Mouse (Mus musculus) left cerebral cortex, postnatal 14 days (tissue): ENCODE data around the gene Irx1. TPM values are rescaled to one million over a fixed set of nuclear protein-coding genes. Genes with fewer than 3 reads are reported as not detected.

ENCODE experiments used
- DNase-seq, 2 experiments: peaks; one replicate each; pipeline ENCODE4 v3.0.0; 2021 to 2022; ENCODE audit warnings: low spot score in 2 of 2, mixed read lengths in 1 of 2
- intact Hi-C: fragments of 180-260 bp; cut with DNase I; formaldehyde crosslinking; loops from one replicate; pipeline ENCODE4 v1.15.1; 2025
- long read RNA-seq, 2 experiments: library from polyadenylated mRNA; stranded (forward); transcript quantifications; one replicate each; pipeline ENCODE4 v2.0.0; 2021
- total RNA-seq, 2 experiments: library from RNA; stranded (reverse); gene quantifications; 2 replicates each; pipeline ENCODE4 v1.2.3; 2021

Gene Irx1
- total RNA-seq, result 1 to 10 TPM in 1 of 2 experiments, under 1 TPM in 1; 0.68 to 1.2 TPM
- long read RNA-seq, experiment 1, result 0 reads
- long read RNA-seq, experiment 2, result 0 reads

DNA sequence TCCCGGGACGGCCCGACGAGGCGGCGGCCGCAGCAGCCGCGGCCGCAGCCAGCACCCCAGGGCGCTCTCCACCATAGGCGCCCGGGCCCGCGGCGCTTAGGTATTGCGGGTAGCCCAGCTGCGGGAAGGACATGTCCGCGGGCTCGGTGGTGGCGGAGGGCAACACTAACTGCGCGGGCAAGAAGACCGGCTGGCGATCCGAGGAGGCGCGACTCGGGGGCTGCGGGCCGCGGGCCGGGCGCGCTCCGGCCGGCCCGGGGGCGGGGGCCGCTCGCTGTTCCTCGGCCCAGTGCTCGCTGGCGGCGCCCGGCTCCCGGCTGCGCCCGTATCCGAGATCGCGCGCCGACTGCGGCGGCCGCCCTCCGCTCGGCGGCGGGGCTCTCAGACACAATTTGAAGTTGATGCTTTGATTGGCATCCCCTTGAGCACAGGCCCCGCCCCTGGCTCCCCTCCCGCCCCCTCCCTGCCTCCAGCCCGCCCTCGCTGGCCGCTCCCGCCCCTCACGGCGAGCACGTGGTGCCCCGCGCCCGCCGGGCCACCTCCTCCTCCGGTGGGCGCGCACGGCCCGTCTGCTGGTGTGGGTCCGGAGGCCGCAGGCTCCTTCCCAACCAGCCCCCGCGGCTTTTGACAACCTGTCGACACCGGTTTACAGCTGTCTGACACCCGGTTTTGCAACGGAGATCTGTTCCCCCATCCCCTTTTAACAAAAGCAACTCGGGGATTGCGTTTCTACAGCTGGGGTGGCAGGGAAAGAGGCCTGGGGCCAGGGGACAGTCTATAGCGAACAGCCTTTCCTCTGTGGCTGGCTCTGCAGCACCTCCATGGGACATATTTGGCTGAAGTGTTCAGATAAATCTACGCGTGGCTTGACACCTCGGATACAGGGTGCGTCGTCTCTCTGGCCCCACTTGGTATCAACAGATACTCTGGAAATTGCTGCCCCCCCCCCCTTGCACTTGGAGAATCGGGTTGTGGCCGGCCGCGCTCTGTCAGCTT is at the start of gene Irx1:
Irx1 (minus strand) TSS at position 368 of the 996 bp plus-strand sequence.
- intact Hi-C loops, result loop anchor here (5.0 kb wide), 1 partner anchor 664 kb away; the partner anchor contains the start of gene Irx2
- no peak for DNase-seq

DNA sequence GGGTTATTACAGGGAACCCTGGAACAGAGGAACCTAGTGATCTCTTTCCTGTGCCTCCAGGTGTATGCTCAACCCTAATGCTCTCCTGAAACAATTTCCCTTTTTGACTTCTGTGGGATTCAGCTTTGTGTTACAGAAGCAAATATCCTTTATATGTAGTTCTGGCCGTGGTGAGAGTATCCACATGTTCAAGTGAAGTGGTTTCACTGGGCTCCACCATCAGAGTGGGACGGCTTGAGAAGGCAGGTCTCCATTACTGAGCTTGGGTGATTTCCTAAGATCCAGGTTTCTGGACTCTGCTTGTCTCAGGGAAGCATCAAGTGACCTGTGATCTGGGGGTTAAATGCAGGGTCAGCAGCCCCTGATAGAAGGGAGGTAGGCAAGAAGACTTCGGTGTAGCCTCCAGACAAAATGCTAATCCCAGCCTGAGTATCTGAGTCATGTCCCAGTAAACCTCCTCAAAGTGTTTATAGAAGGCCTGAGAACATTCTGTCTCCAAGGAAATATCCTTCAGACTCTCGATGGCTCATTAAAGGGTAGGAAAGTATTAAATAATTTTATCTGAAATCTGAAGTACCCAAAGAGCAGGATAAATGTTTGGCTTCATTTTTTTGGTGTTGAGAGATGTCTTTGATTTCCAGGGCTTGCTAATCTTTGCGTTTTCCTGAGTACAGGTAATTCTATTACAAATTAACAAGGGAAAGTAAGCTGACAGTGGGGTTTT is 16.6 kb upstream of the Irx1 start:
- intact Hi-C loops, result no loop called here
- DNase-seq, result no peak

DNA sequence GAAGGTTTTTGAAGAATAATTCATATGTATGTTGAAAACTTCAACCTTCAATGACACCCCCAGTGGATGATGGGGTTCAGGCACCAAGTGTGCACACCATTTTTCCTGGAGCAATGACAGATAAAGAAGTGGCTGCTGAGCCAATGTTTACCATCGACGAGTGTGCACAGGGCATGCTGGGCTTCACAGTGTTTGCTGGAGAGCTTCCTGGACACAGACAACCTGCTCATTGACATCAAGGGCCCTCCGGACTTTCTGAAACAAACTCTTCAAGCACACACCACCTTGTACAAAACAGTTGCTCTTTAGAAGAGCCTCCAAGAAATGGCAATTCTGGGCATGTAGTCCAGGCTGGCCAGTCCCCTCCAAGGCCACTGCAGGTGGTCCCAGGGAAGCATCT is 12.2 kb upstream of the Irx1 start:
- intact Hi-C loops, result no loop called here
- DNase-seq, result no peak

DNA sequence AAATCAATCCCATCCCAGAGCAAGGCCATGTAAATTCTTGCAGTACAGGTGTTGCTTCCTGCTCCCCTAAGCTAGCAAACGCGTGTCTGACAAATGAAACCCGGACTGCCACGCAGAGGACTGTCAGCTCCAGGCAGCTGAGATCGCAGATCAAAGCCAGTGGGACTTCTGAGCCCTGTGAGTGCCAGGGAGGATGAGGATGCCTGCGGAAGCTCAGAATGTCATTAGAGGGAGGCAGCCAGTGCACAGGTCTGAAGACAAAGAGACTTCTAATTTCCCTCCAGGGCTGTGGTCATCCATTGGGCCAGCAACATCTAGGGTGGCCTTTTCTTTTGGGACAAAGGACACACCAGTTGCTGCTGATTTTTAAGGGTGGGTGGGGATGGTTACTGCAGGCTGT is 4.8 kb upstream of the Irx1 start:
- intact Hi-C loops, result no loop called here
- no peak for DNase-seq

DNA sequence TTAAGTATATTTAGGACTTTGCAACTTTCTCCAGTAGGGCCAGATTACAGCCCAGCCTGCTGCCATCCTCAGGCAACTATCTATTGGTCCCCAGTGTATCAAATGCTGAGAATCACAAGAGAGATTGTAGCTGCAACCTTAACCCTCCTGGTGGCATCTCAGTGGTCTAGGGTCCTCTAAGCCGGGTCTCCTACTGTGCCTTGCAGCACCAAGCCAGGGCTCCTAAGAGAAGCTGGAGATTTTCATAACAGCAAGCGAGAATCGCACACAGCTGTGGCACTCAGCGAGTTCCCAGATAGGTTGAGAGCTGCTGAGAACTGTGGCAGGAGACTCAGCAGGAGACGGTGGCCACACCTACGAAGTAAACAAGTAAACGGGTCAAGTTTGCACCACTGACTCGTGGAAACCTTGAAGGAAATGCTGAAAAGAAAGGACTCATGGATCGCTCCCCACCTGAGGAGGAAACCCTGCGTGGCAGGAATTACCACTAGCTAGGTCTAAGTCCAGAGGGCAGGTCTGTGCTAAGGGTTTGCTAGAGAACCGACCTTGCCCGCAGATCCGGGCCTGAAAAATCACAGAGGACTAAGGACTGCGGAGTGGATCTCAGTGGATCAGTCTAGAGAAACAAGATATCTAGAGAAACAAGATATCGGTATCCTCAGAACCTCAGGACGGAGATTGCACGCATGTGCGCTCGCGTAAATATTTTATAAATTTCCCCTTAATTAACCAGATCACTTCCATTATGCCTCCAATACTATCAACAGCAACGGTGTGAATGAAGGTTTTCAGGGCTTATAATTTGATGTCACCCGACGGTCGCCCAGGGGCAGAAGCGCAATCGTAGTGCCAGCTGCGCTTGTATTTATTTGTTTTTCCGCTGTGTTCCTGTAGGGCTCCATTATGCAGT is 4.1 kb upstream of the Irx1 start:
- no peak for DNase-seq
- intact Hi-C loops, result no loop called here

- intact Hi-C loops, result no loop called here
- no peak for DNase-seq
Measured at GRCm38 (mm10) chr13:71966631-71967030, 3.1 kb upstream of the Irx1 start.

DNA sequence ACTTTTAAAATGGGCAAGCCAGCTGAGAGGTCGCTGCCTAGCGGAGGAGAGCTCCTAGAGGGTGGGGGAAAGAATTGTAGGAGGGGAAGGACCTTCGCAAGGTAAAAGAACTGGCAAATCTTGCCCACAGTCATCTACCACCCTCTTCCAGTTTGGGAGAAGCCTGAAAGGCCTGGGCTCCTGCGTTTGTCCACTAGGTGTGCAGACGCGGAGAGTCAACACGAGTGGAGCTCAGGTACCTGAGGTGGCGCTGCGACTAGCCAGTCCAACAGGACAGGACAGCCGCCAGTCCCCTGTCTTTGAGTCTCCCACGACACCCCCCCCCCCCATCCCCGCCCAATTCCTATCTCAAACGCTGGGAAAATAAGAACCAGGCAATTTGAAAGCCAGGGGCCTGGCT is 843 bp upstream of the Irx1 start:
- intact Hi-C loops, result loop anchor here (5.0 kb wide), 1 partner anchor 663 kb away; the partner anchor contains the start of gene Irx2
- no peak for DNase-seq

- no peak for DNase-seq
Measured at GRCm38 (mm10) chr13:71962661-71963355, 715 bp downstream of the Irx1 start.

DNA sequence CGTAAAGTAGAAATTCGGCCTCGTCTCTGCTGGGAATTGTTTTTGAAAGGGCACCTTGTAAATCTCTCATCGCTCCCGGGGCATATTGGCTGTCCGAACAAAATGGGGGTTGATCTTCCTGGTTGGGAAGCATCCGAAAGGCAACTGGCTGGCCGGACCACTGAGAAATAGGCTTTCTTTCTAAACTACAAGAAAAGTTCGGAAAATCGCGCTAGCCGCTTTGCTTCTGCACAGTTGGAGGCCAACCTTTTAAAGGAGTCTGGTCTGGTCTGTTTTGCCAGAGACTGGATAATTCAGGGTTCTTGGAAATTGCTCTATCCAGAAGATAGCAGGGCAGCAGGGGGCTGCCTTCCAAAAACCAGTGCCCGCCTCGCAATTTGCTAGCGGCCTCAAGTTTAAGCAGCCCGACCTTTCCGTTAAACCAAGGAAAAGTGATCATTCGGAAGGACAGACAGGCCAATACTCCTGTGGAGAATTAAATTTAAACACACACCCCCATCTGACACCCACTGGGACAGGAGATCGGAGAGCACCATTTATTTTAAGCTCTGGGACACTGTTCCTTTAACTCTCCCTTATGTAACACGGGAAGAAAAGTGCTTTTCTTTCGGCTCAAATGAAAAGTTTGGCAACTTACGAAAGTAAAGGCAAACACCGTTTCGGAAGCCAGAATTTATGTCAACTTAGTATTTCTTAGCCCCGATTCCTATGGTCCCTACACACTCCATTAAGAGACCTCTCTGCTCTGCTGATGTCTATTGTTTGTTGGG is 1.4 kb downstream of the Irx1 start:
- DNase-seq, result no peak
- intact Hi-C loops, result loop anchor here (5.0 kb wide), 1 partner anchor 665 kb away; the partner anchor contains the start of gene Irx2

More at GRCm38 (mm10) chr13:71962661-71963355, 715 bp downstream of the Irx1 start:
- intact Hi-C loops, result loop anchor here (5.0 kb wide), 1 partner anchor 664 kb away; the partner anchor contains the start of gene Irx2

DNA sequence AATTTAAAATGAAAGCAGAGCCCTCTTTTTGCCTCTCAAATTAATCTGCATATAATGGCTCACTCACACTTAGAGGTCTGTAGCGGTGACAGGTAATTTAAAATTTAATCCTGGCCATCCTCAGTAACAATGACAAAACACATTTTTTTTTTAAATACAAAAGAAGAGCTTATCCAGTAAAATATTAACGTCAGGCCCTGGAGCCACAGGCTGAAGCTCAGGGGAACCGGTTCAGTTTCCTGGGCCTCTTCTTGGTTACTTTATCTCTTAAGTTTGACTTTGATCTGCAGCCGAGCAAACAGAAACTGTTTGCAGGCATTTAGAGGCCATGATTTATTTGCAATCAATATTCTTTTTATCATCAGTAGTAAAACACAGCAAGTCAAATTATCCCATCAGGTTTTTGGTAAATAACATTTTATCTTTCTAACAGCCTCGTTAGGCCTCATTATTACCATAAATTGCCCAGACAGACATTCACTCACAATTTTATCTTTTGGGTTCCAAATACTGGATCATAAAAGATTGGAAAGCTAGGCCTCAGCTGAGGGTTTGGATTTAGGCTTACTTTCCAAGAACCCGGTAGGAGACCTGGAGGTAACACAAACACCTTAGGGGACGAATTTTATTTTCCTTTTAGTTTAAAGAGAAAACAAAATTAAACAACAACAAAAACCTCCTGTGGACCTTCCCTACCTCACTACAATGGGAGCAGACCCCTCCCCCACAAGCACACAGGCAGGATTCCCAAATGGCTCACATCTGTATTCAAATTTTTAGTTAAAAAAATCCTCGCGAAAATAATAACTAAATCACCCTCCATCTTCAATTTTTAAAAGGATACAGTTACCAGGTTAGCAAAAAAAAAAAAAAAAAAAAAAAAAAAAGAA is 2.4 kb downstream of the Irx1 start:
- no peak for DNase-seq
- intact Hi-C loops, result loop anchor here (5.0 kb wide), 1 partner anchor 666 kb away; the partner anchor contains the start of gene Irx2

GRCm38 (mm10) chr13:71960277-71960672 is 3.2 kb downstream of the Irx1 start:
- no peak for DNase-seq
- intact Hi-C loops, result loop anchor here (5.0 kb wide), 1 partner anchor 667 kb away; the partner anchor contains the start of gene Irx2

DNA sequence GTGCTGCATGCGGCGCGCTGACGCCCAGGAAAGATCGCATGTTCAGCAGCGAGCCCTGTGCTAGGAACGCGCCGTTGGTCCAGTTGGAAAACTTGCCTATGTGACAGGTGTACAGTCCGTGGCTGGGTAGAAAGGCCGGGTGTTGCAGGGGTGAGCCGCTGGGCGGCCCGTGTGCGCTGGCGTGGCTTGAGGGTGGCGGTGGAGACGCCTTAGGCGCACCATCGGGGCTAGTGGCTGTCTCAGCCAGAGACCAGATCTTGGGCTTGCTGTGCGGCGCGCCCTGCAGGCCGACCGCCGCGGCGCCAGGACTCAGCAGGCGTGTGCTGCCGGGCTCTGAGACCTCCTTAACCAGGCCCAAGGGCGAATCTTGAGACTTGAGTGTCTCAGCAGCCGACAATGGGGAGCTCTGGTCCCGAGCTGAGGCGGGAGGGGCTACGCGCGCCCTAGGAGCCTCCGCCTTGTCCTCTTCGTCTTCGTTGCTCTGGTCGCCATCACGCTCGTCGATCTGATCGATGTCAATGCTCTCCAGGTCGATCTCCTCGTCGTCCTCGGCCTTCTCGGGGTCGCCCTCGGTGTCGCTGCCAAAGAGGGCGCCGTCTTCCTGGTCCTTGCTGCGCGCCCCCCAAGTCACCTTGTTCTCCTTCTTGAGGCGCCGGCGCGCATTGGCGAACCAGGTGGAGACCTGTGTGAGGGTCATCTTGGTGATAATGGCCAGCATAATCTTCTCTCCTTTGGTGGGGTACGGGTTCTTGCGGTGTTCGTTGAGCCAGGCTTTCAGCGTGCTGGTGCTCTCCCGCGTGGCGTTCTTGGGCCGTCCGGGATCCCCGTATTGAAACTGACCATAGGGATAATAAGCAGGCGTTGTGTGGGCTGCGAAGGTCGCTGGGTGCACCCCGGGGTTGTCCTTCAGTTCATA is 3.9 kb downstream of the Irx1 start:
- no peak for DNase-seq
- intact Hi-C loops, result loop anchor here (2.0 to 5.0 kb wide), 5 partner anchors 339 to 1313 kb away; partner anchors contain the start of gene Irx2

GRCm38 (mm10) chr13:71958651-71959050 is 4.9 kb downstream of the Irx1 start:
- intact Hi-C loops, result loop anchor here (2.0 to 5.0 kb wide), 4 partner anchors 340 to 1314 kb away; no protein-coding TSS in a partner anchor
- DNase-seq, result no peak

- no peak for DNase-seq
- intact Hi-C loops, result loop anchor here (2.0 to 5.0 kb wide), 4 partner anchors 341 to 1314 kb away; no protein-coding TSS in a partner anchor
Measured at GRCm38 (mm10) chr13:71957811-71958351, 5.6 kb downstream of the Irx1 start.

- intact Hi-C loops, result loop anchor here (5.0 kb wide), 3 partner anchors 495 to 1315 kb away; no protein-coding TSS in a partner anchor
- no peak for DNase-seq
Measured at GRCm38 (mm10) chr13:71957147-71957546, 6.4 kb downstream of the Irx1 start.
